ENCODE assay signal across 10 mouse cellular contexts in genomic region chr5:52254602-52255071, GRCm38 (mm10).
DNase-seq lines count a peak whose midpoint lies in the region; ATAC-seq lines count a peak whose summit lies in the region.
"Had no signal": no experiment of that assay in that cellular context is flagged by ENCODE, and none has a peak within 500 bp of the region (broad histone marks: within the 10 kb centered on the region; RNA-seq: fewer than 3 reads in every experiment).

No protein-coding gene starts in this region.

- no peaks in the 10 kb centered on the region for H3K9me3 ChIP-seq in hindbrain, embryonic 12.5 days (replicated peaks)
- no peaks in the 10 kb centered on the region for H3K9me3 ChIP-seq in hindbrain, embryonic 10.5 days

- intact Hi-C loops in heart, postnatal 25 days (cut with DNase I): no loop called here

- ATAC-seq in hindbrain, embryonic 12.5 days (ENCODE audit: low FRiP score): no peak
- ATAC-seq: Patski had no signal

- no peak overlapping the region for H3K4me3 ChIP-seq in hindbrain, embryonic 12.5 days
- H3K4me3 ChIP-seq in hindbrain, embryonic 10.5 days: no peak overlapping the region

- H3K4me2 ChIP-seq in hindbrain, embryonic 12.5 days (replicated peaks): no peak overlapping the region
- H3K4me2 ChIP-seq: midbrain, embryonic 11.5 days had no signal

- H3K27ac ChIP-seq in hindbrain, embryonic 12.5 days: no peak overlapping the region
- no peak overlapping the region for H3K27ac ChIP-seq in hindbrain, embryonic 10.5 days

- no peak overlapping the region for H3K9ac ChIP-seq in hindbrain, embryonic 12.5 days

- WGBS in hindbrain, embryonic 12.5 days: 73% methylated on average over 14 of the region's 14 CpGs
- WGBS in hindbrain, embryonic 10.5 days: 87% methylated on average over 14 of the region's 14 CpGs

- peak; percentile 56 for DNase-seq in urinary bladder, postnatal 14 days (ENCODE audit: low spot score)
- no peak for DNase-seq in urinary bladder, adult 2 months (ENCODE audit: low spot score)
- DNase-seq in heart, postnatal 25 days (ENCODE audit: low spot score): peak; percentile 2
- peak; percentile 58 for DNase-seq in lung, postnatal 10 days
- DNase-seq in spleen, postnatal 14 days (ENCODE audit: low spot score in 2 of 2): no peak
- no peak for DNase-seq in left cerebral cortex, adult 11 months (ENCODE audit: low spot score)
- DNase-seq in hindbrain, embryonic 10.5 days (ENCODE audit: low spot score): no peak

- no peaks in the 10 kb centered on the region for H3K4me1 ChIP-seq in hindbrain, embryonic 12.5 days
- H3K4me1 ChIP-seq in hindbrain, embryonic 10.5 days (replicated peaks): no peaks in the 10 kb centered on the region

- H3K36me3 ChIP-seq in hindbrain, embryonic 12.5 days: no peaks in the 10 kb centered on the region
- H3K36me3 ChIP-seq in hindbrain, embryonic 10.5 days: no peaks in the 10 kb centered on the region

- no peaks in the 10 kb centered on the region for H3K27me3 ChIP-seq in hindbrain, embryonic 12.5 days
- H3K27me3 ChIP-seq in hindbrain, embryonic 10.5 days (ENCODE audit: insufficient read depth, poor library complexity, severe bottlenecking): no peaks in the 10 kb centered on the region

Comparison
In these comparisons a context has a peak if more than half of its experiments do, and no peak if none do; other contexts are left out.
1. DNase-seq: peak in urinary bladder, postnatal 14 days (single experiment), heart, postnatal 25 days (single experiment) and lung, postnatal 10 days (single experiment); none in urinary bladder, adult 2 months (single experiment), spleen, postnatal 14 days (0 of 2), left cerebral cortex, adult 11 months (single experiment) and hindbrain, embryonic 10.5 days (single experiment).